Mouse (Mus musculus): ENCODE data around the gene Ugt1a7c. TPM values are rescaled to one million over a fixed set of nuclear protein-coding genes. Genes with fewer than 3 reads are reported as not detected.

The Ugt1a7c gene
- polyA plus RNA-seq, 1 experiment from 2014 or later = 1.5 TPM

GRCm38 (mm10) chr1:88260114-88260513 lies 165.3 kb downstream of the Ugt1a7c start:
- Histone ChIP-seq H3K4me3 (ENCODE audit: low read depth, low read length) (no peak overlapping the region), H3K9ac (no peak overlapping the region), H3K27me3 (ENCODE audit: insufficient read depth, low read length) (no peaks in the 10 kb centered on the region), H3K4me1 (ENCODE audit: insufficient read depth) (no peaks in the 10 kb centered on the region), H3K36me3 (ENCODE audit: insufficient read depth) (peaks cover 56% of the 10 kb centered on the region), H3K4me2 (no peak overlapping the region), H3K27ac (ENCODE audit: low read depth) (no peak overlapping the region), H3K9me3 (ENCODE audit: low read depth, low read length) (peaks cover 20% of the 10 kb centered on the region)
- DNase-seq = no peak
- peak; percentile 18 for ATAC-seq (ENCODE audit: insufficient read depth)
- 72% methylated on average over 6 of the region's 6 CpGs for WGBS
- no peak for TF ChIP-seq CTCF (IDR thresholded peaks at IDR 0.05; ENCODE audit: low read depth)

GRCm38 (mm10) chr1:88260604-88261377 lies 165.9 kb downstream of the Ugt1a7c start:
- WGBS = 79% methylated on average over 10 of the region's 10 CpGs
- Histone ChIP-seq H3K4me3 (ENCODE audit: low read depth, low read length) (no peak overlapping the region), H3K27ac (ENCODE audit: low read depth) (no peak overlapping the region), H3K4me1 (ENCODE audit: insufficient read depth) (no peaks in the 10 kb centered on the region), H3K9ac (no peak overlapping the region), H3K27me3 (ENCODE audit: insufficient read depth, low read length) (no peaks in the 10 kb centered on the region), H3K9me3 (ENCODE audit: low read depth, low read length) (peaks cover 13% of the 10 kb centered on the region), H3K4me2 (no peak overlapping the region), H3K36me3 (ENCODE audit: insufficient read depth) (peaks cover 63% of the 10 kb centered on the region)
- no peak for TF ChIP-seq CTCF (IDR thresholded peaks at IDR 0.05; ENCODE audit: low read depth)
- ATAC-seq (ENCODE audit: insufficient read depth) (no peak), DNase-seq (no peak)

- ATAC-seq (ENCODE audit: insufficient read depth) (peak; percentile 1; the same call in 1 of the 2 replicates), DNase-seq (no peak)
- H3K27ac ChIP-seq (ENCODE audit: low read depth) = no peak overlapping the region
- H3K4me1 ChIP-seq (ENCODE audit: insufficient read depth) = no peaks in the 10 kb centered on the region
- H3K36me3 ChIP-seq (ENCODE audit: insufficient read depth) = peaks cover 72% of the 10 kb centered on the region
- H3K4me3 ChIP-seq (ENCODE audit: low read depth, low read length) = no peak overlapping the region
- no peak overlapping the region for H3K4me2 ChIP-seq
- no peak overlapping the region for H3K9ac ChIP-seq
- H3K9me3 ChIP-seq (ENCODE audit: low read depth, low read length) = peaks cover 6% of the 10 kb centered on the region; the same call in 1 of the 2 replicates
- no peaks in the 10 kb centered on the region for H3K27me3 ChIP-seq (ENCODE audit: insufficient read depth, low read length)
- 83% methylated on average over 7 of the region's 7 CpGs for WGBS
- no peak for TF ChIP-seq CTCF (IDR thresholded peaks at IDR 0.05; ENCODE audit: low read depth)
Observed at GRCm38 (mm10) chr1:88261706-88262105, 166.8 kb downstream of the Ugt1a7c start.

- H3K27me3 ChIP-seq (ENCODE audit: insufficient read depth, low read length) = no peaks in the 10 kb centered on the region
- H3K9ac ChIP-seq = no peak overlapping the region
- DNase-seq (peak; percentile 81), ATAC-seq (ENCODE audit: insufficient read depth) (peak; percentile 1; the same call in 1 of the 2 replicates)
- H3K9me3 ChIP-seq (ENCODE audit: low read depth, low read length) = peaks cover 4% of the 10 kb centered on the region; the same call in 1 of the 2 replicates
- TF ChIP-seq CTCF (IDR thresholded peaks at IDR 0.05; ENCODE audit: low read depth) = no peak
- peaks cover 77% of the 10 kb centered on the region for H3K36me3 ChIP-seq (ENCODE audit: insufficient read depth)
- no peak overlapping the region for H3K27ac ChIP-seq (ENCODE audit: low read depth)
- 67% methylated on average over 4 of the region's 4 CpGs for WGBS
- H3K4me1 ChIP-seq (ENCODE audit: insufficient read depth) = no peaks in the 10 kb centered on the region
- H3K4me2 ChIP-seq = no peak overlapping the region
- H3K4me3 ChIP-seq (ENCODE audit: low read depth, low read length) = no peak overlapping the region
Observed at GRCm38 (mm10) chr1:88262255-88262654, 167.4 kb downstream of the Ugt1a7c start.

GRCm38 (mm10) chr1:88262961-88263360 lies 168.1 kb downstream of the Ugt1a7c start:
- DNase-seq = no peak
- 71% methylated on average over 6 of the region's 6 CpGs for WGBS

GRCm38 (mm10) chr1:88263778-88264177 lies 168.9 kb downstream of the Ugt1a7c start:
- 90% methylated on average over 5 of the region's 5 CpGs for WGBS
- no peak for TF ChIP-seq CTCF (IDR thresholded peaks at IDR 0.05; ENCODE audit: low read depth)
- no peak overlapping the region for H3K9ac ChIP-seq
- H3K9me3 ChIP-seq (ENCODE audit: low read depth, low read length) = no peaks in the 10 kb centered on the region
- no peak overlapping the region for H3K4me3 ChIP-seq (ENCODE audit: low read depth, low read length)
- DNase-seq (no peak), ATAC-seq (ENCODE audit: insufficient read depth) (no peak)
- H3K4me1 ChIP-seq (ENCODE audit: insufficient read depth) = no peaks in the 10 kb centered on the region
- no peak overlapping the region for H3K4me2 ChIP-seq
- no peaks in the 10 kb centered on the region for H3K27me3 ChIP-seq (ENCODE audit: insufficient read depth, low read length)
- H3K36me3 ChIP-seq (ENCODE audit: insufficient read depth) = peaks cover 93% of the 10 kb centered on the region
- H3K27ac ChIP-seq (ENCODE audit: low read depth) = no peak overlapping the region

More at GRCm38 (mm10) chr1:88262961-88263360, 168.1 kb downstream of the Ugt1a7c start:
- Histone ChIP-seq H3K9me3 (ENCODE audit: low read depth, low read length) (no peaks in the 10 kb centered on the region), H3K27me3 (ENCODE audit: insufficient read depth, low read length) (no peaks in the 10 kb centered on the region), H3K27ac (ENCODE audit: low read depth) (no peak overlapping the region), H3K36me3 (ENCODE audit: insufficient read depth) (peaks cover 84% of the 10 kb centered on the region), H3K4me3 (ENCODE audit: low read depth, low read length) (no peak overlapping the region), H3K9ac (no peak overlapping the region), H3K4me2 (no peak overlapping the region), H3K4me1 (ENCODE audit: insufficient read depth) (no peaks in the 10 kb centered on the region)
- ATAC-seq (ENCODE audit: insufficient read depth) = no peak
- no peak for TF ChIP-seq CTCF (IDR thresholded peaks at IDR 0.05; ENCODE audit: low read depth)

- H3K36me3 ChIP-seq (ENCODE audit: insufficient read depth) = peaks cover 98% of the 10 kb centered on the region
- no peak overlapping the region for H3K9ac ChIP-seq
- no peak overlapping the region for H3K4me3 ChIP-seq (ENCODE audit: low read depth, low read length)
- no peak for ATAC-seq (ENCODE audit: insufficient read depth)
- WGBS = 80% methylated on average over 7 of the region's 7 CpGs
- no peak overlapping the region for H3K4me2 ChIP-seq
- H3K27me3 ChIP-seq (ENCODE audit: insufficient read depth, low read length) = no peaks in the 10 kb centered on the region
- DNase-seq = no peak
- H3K27ac ChIP-seq (ENCODE audit: low read depth) = no peak overlapping the region
- no peaks in the 10 kb centered on the region for H3K4me1 ChIP-seq (ENCODE audit: insufficient read depth)
- no peaks in the 10 kb centered on the region for H3K9me3 ChIP-seq (ENCODE audit: low read depth, low read length)
- no peak for TF ChIP-seq CTCF (IDR thresholded peaks at IDR 0.05; ENCODE audit: low read depth)
Observed at GRCm38 (mm10) chr1:88264237-88264868, 169.5 kb downstream of the Ugt1a7c start.

Measured in lung, embryonic 14.5 days (tissue).